Mouse (Mus musculus) small intestine, adult 2 months (tissue): Measurements from ENCODE around the gene Ralbp1.

Experiments
- CTCF ChIP-seq: fragments of 200-500 bp; IDR thresholded peaks from 2 replicates; pipeline ENCODE4 v1.5.1; 2012; ENCODE audit warnings: low read depth, mild to moderate bottlenecking, control low read depth, inconsistent platforms, low read length, moderate library complexity, mixed read lengths; ENCODE audit not compliant: insufficient replicate concordance, insufficient read length; ENCODE audit errors: extremely low read depth
- POLR2A ChIP-seq: fragments of 200-500 bp; IDR thresholded peaks from 2 replicates; pipeline ENCODE4 v1.6.1; 2012; ENCODE audit warnings: low read depth, mild to moderate bottlenecking, control low read depth, inconsistent platforms, low read length, moderate library complexity

DNA sequence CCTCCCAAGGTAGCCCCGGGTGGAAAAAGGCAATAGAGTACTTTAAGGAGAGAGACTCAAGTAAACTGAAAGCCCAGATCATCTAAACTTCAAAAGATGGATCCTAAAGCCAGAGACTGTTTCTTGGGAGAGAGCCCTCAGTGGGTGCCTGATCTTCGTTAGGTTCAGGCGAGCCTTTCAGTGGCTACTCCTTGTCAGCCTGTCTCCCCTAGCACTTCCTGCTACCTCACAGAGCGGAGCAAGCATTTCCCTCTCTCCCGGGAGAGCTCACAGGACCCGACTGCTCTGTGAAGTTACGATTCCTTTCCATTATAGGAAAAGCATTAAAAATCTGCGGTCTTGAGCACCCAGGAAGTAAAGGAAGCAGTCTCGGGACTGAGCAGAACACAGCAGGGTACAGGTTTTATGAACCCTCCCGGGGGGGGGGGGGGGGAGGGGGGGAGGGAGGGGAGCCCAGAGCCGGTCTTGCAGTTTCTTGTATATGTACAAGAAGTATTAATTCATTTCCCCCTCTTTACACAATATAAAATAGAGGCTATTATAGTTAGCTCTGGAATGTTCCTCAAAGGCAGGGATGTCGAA lies 20.8 kb upstream of the Ralbp1 start:
- TF ChIP-seq CTCF (no peak), POLR2A (no peak)
